Mouse (Mus musculus) intestine, postnatal 0 days (tissue): ENCODE results near the gene Chst11. TPM values are rescaled to one million over a fixed set of nuclear protein-coding genes. Genes with fewer than 3 reads are reported as not detected.

Experiments
- ATAC-seq: fragments of 200-750 bp; cut with Nextera tagmentation; 2 replicates; pipeline ENCODE4 v1.8.0; 2017; ENCODE audit warnings: mild to moderate bottlenecking, moderate TSS enrichment, moderate library complexity
- H3K27ac ChIP-seq: fragments of 300-500 bp; sonication (generic); 2 replicates; pipeline ENCODE4 v1.5.1; 2014; ENCODE audit warnings: mild to moderate bottlenecking, low read depth, low read length, moderate library complexity
- H3K27me3 ChIP-seq: fragments of 300-500 bp; sonication (generic); replicated peaks from 2 replicates; pipeline ENCODE4 v1.6.1; 2014; ENCODE audit warnings: low read length, mixed read lengths; ENCODE audit not compliant: control insufficient read depth, insufficient read depth
- H3K36me3 ChIP-seq: fragments of 300-500 bp; sonication (generic); 2 replicates; pipeline ENCODE4 v1.6.1; 2014; ENCODE audit warnings: mild to moderate bottlenecking, moderate library complexity; ENCODE audit not compliant: control insufficient read depth, insufficient read depth
- H3K4me1 ChIP-seq: fragments of 300-500 bp; sonication (generic); replicated peaks from 2 replicates; pipeline ENCODE4 v1.6.1; 2014; ENCODE audit warnings: antibody characterized with exemption, low read length, mixed read lengths; ENCODE audit not compliant: control insufficient read depth, insufficient read depth
- H3K4me2 ChIP-seq: fragments of 300-500 bp; sonication (generic); replicated peaks from 2 replicates; pipeline ENCODE4 v1.6.1; 2014; ENCODE audit warnings: low read depth, mild to moderate bottlenecking, moderate library complexity
- H3K4me3 ChIP-seq: fragments of 300-500 bp; sonication (generic); 2 replicates; pipeline ENCODE4 v1.5.1; 2014; ENCODE audit warnings: low read depth, low read length
- H3K9ac ChIP-seq: fragments of 300-500 bp; sonication (generic); 2 replicates; pipeline ENCODE4 v1.6.1; 2014; ENCODE audit warnings: mild to moderate bottlenecking, low read depth, low read length
- H3K9me3 ChIP-seq: fragments of 300-500 bp; sonication (generic); 2 replicates; pipeline ENCODE4 v1.6.1; 2016; ENCODE audit warnings: mixed run types; ENCODE audit not compliant: control insufficient read depth
- CTCF ChIP-seq: sonication (generic); IDR thresholded peaks from 2 replicates; pipeline ENCODE4 v1.5.1; 2016; ENCODE audit warnings: low read depth, mild to moderate bottlenecking, control low read depth, antibody characterized with exemption, moderate library complexity
- WGBS: fragments of 180-500 bp; shearing (Covaris S2); extraction: QIAGEN DNeasy Blood & Tissue Kit; methylation state at CpG from one replicate; pipeline ENCODE4 v1.1.7; 2014; 5-methylcytosine and 5-hydroxymethylcytosine counted together
- polyA plus RNA-seq: library from polyadenylated mRNA; unstranded; fragments of >200 nt; fragmentation: Nextera tagmentation; extraction: Ambion mirVana; gene quantifications from 2 replicates; pipeline ENCODE4 v1.2.1, GENCODE M21; 2015

Gene Chst11
- polyA plus RNA-seq, 1 experiment from 2014 or later, result 0.50 TPM

GRCm38 (mm10) chr10:83043478-83044259, 58.4 kb downstream of the Chst11 start:
- Histone ChIP-seq H3K4me2 (no peak overlapping the region), H3K36me3 (no peaks in the 10 kb centered on the region), H3K27ac (no peak overlapping the region), H3K4me1 (no peaks in the 10 kb centered on the region), H3K4me3 (no peak overlapping the region), H3K9ac (no peak overlapping the region), H3K9me3 (no peaks in the 10 kb centered on the region), H3K27me3 (no peaks in the 10 kb centered on the region)
- WGBS, result 56% methylated on average over 2 of the region's 2 CpGs
- no peak for TF ChIP-seq CTCF
- no peak for ATAC-seq

GRCm38 (mm10) chr10:83049174-83049780, 64.0 kb downstream of the Chst11 start:
- Histone ChIP-seq H3K36me3 (no peaks in the 10 kb centered on the region), H3K27ac (no peak overlapping the region), H3K4me1 (no peaks in the 10 kb centered on the region), H3K9me3 (no peaks in the 10 kb centered on the region), H3K27me3 (no peaks in the 10 kb centered on the region), H3K4me3 (no peak overlapping the region), H3K4me2 (no peak overlapping the region), H3K9ac (no peak overlapping the region)
- no peak for TF ChIP-seq CTCF
- WGBS, result 67% methylated on average over 12 of the region's 12 CpGs
- no peak for ATAC-seq

- TF ChIP-seq CTCF, result no peak
- no peaks in the 10 kb centered on the region for H3K4me1 ChIP-seq
Observed at GRCm38 (mm10) chr10:83053886-83054550, 68.7 kb downstream of the Chst11 start.

GRCm38 (mm10) chr10:83056291-83056690, 71.0 kb downstream of the Chst11 start:
- 86% methylated on average over 7 of the region's 7 CpGs for WGBS
- Histone ChIP-seq H3K27me3 (no peaks in the 10 kb centered on the region), H3K4me1 (no peaks in the 10 kb centered on the region), H3K9me3 (no peaks in the 10 kb centered on the region), H3K36me3 (no peaks in the 10 kb centered on the region), H3K4me3 (no peak overlapping the region), H3K9ac (no peak overlapping the region), H3K4me2 (no peak overlapping the region), H3K27ac (no peak overlapping the region)
- ATAC-seq, result no peak
- no peak for TF ChIP-seq CTCF

More at GRCm38 (mm10) chr10:83053886-83054550, 68.7 kb downstream of the Chst11 start:
- 84% methylated on average over 10 of the region's 10 CpGs for WGBS
- Histone ChIP-seq H3K27ac (no peak overlapping the region), H3K4me3 (no peak overlapping the region), H3K9me3 (no peaks in the 10 kb centered on the region), H3K4me2 (no peak overlapping the region), H3K36me3 (no peaks in the 10 kb centered on the region), H3K27me3 (no peaks in the 10 kb centered on the region), H3K9ac (no peak overlapping the region)
- no peak for ATAC-seq

GRCm38 (mm10) chr10:83056866-83057265, 71.6 kb downstream of the Chst11 start:
- Histone ChIP-seq H3K36me3 (no peaks in the 10 kb centered on the region), H3K4me1 (no peaks in the 10 kb centered on the region), H3K9ac (no peak overlapping the region), H3K4me2 (no peak overlapping the region), H3K9me3 (no peaks in the 10 kb centered on the region), H3K27ac (no peak overlapping the region), H3K27me3 (no peaks in the 10 kb centered on the region), H3K4me3 (no peak overlapping the region)
- 72% methylated on average over 4 of the region's 4 CpGs for WGBS
- no peak for ATAC-seq
- no peak for TF ChIP-seq CTCF

- Histone ChIP-seq H3K4me2 (no peak overlapping the region), H3K9me3 (no peaks in the 10 kb centered on the region), H3K36me3 (no peaks in the 10 kb centered on the region), H3K27ac (no peak overlapping the region), H3K9ac (no peak overlapping the region), H3K4me1 (no peaks in the 10 kb centered on the region), H3K27me3 (no peaks in the 10 kb centered on the region), H3K4me3 (no peak overlapping the region)
- 48% methylated on average over 12 of the region's 12 CpGs for WGBS
- TF ChIP-seq CTCF, result no peak
- ATAC-seq, result no peak
Observed at GRCm38 (mm10) chr10:83060066-83060782, 74.9 kb downstream of the Chst11 start.
